Mouse (Mus musculus) stomach, embryonic 14.5 days (tissue): ENCODE data around the gene Il10. TPM values are rescaled to one million over a fixed set of nuclear protein-coding genes. Genes with fewer than 3 reads are reported as not detected.

ENCODE experiments used
- ATAC-seq: fragments of 200-750 bp; cut with Nextera tagmentation; 2 replicates; pipeline ENCODE4 v1.8.0; 2017; ENCODE audit warnings: low read depth, moderate TSS enrichment; ENCODE audit not compliant: insufficient number of reproducible peaks, insufficient read depth, low FRiP score
- H3K27ac ChIP-seq: fragments of 300-500 bp; sonication (generic); 2 replicates; pipeline ENCODE4 v1.5.1; 2014; ENCODE audit warnings: mild to moderate bottlenecking, low read length, moderate library complexity, mixed read lengths
- H3K27me3 ChIP-seq: fragments of 300-500 bp; sonication (generic); 2 replicates; pipeline ENCODE4 v1.6.1; 2014; ENCODE audit warnings: low read length, control low read depth, mixed read lengths; ENCODE audit not compliant: control insufficient read depth, insufficient read depth
- H3K36me3 ChIP-seq: fragments of 300-500 bp; sonication (generic); 2 replicates; pipeline ENCODE4 v1.6.1; 2014; ENCODE audit warnings: mild to moderate bottlenecking, control low read depth, low read length, moderate library complexity, mixed read lengths; ENCODE audit not compliant: control insufficient read depth, insufficient read depth
- H3K4me1 ChIP-seq: fragments of 300-500 bp; sonication (generic); 2 replicates; pipeline ENCODE4 v1.6.1; 2014; ENCODE audit warnings: low read length, control low read depth, mixed read lengths; ENCODE audit not compliant: control insufficient read depth, insufficient read depth
- H3K4me2 ChIP-seq: fragments of 300-500 bp; sonication (generic); replicated peaks from 2 replicates; pipeline ENCODE4 v1.6.1; 2014; ENCODE audit warnings: low read depth, low read length, control low read depth
- H3K4me3 ChIP-seq: fragments of 300-500 bp; sonication (generic); 2 replicates; pipeline ENCODE4 v1.5.1; 2014; ENCODE audit warnings: low read depth, low read length, control low read depth
- H3K9ac ChIP-seq: fragments of 300-500 bp; sonication (generic); replicated peaks from 2 replicates; pipeline ENCODE4 v1.6.1; 2014; ENCODE audit warnings: low read depth, mild to moderate bottlenecking, control low read depth, low read length, moderate library complexity, mixed read lengths
- H3K9me3 ChIP-seq: fragments of 300-500 bp; sonication (generic); 2 replicates; pipeline ENCODE4 v1.6.1; 2016; ENCODE audit warnings: low read depth, low read length, control low read depth; ENCODE audit not compliant: control insufficient read depth
- WGBS: fragments of 180-500 bp; shearing (Covaris S2); extraction: QIAGEN DNeasy Blood & Tissue Kit; methylation state at CpG from one replicate; pipeline ENCODE4 v1.1.7; 2014; 5-methylcytosine and 5-hydroxymethylcytosine counted together
- polyA plus RNA-seq: library from polyadenylated mRNA; unstranded; fragments of >200 nt; fragmentation: Nextera tagmentation; extraction: Ambion mirVana; gene quantifications from 2 replicates; pipeline ENCODE4 v1.2.1, GENCODE M21; 2014

The Il10 gene
- polyA plus RNA-seq, 1 experiment from 2014 or later, result 0.38 TPM

GRCm38 (mm10) chr1:131072376-131072990 lies 52.8 kb downstream of the Il10 start:
- Histone ChIP-seq H3K27ac (no peak overlapping the region), H3K4me1 (peaks cover 29% of the 10 kb centered on the region), H3K9ac (no peak overlapping the region), H3K9me3 (no peaks in the 10 kb centered on the region), H3K36me3 (no peaks in the 10 kb centered on the region), H3K27me3 (no peaks in the 10 kb centered on the region), H3K4me2 (no peak overlapping the region), H3K4me3 (no peak overlapping the region)
- WGBS, result 87% methylated on average over 7 of the region's 7 CpGs
- no peak for ATAC-seq

GRCm38 (mm10) chr1:131074524-131074938 lies 54.9 kb downstream of the Il10 start:
- no peak overlapping the region for H3K27ac ChIP-seq
- ATAC-seq, result peak; percentile 34; the same call in 1 of the 2 replicates
- H3K9me3 ChIP-seq, result no peaks in the 10 kb centered on the region
- H3K4me3 ChIP-seq, result no peak overlapping the region
- 56% methylated on average over 8 of the region's 8 CpGs for WGBS
- peaks cover 43% of the 10 kb centered on the region for H3K4me1 ChIP-seq
- no peak overlapping the region for H3K4me2 ChIP-seq
- H3K9ac ChIP-seq, result no peak overlapping the region
- H3K36me3 ChIP-seq, result no peaks in the 10 kb centered on the region
- H3K27me3 ChIP-seq, result no peaks in the 10 kb centered on the region

Other genes starting within 250 kb of the Il10 start
- gene Fcamr, start 218.9 kb upstream of the Il10 start, polyA plus RNA-seq, result 0.22 TPM in 1 of 2 replicates, not detected in the other
- gene Pigr, start 193.2 kb upstream of the Il10 start, polyA plus RNA-seq, result not detected in 2 replicates
- gene Fcmr, start 154.2 kb upstream of the Il10 start, polyA plus RNA-seq, result not detected in 2 replicates
- not detected in 2 replicates for gene Il24, start 132.4 kb upstream of the Il10 start, polyA plus RNA-seq
- not detected in 2 replicates for gene Il20, start 108.4 kb upstream of the Il10 start, polyA plus RNA-seq
- gene Il19, start 79.7 kb upstream of the Il10 start, polyA plus RNA-seq, result not detected in 2 replicates
- gene Mapkapk2, start 78.0 kb downstream of the Il10 start, polyA plus RNA-seq, result 56.5 and 68.4 TPM in 2 replicates
- 3.5 and 4.6 TPM in 2 replicates for gene Dyrk3, start 118.5 kb downstream of the Il10 start, polyA plus RNA-seq
- 67.5 and 71.9 TPM in 2 replicates for gene Eif2d, start 133.3 kb downstream of the Il10 start, polyA plus RNA-seq
- gene Rassf5, start 225.4 kb downstream of the Il10 start, polyA plus RNA-seq, result 3.6 and 3.8 TPM in 2 replicates